14 mouse cellular contexts compared by ENCODE assay signal in genomic region chr11:52074626-52075470, GRCm38 (mm10). TPM values are rescaled to one million over a fixed set of nuclear protein-coding genes. Genes with fewer than 3 reads are reported as not detected.
DNase-seq lines count a peak whose midpoint lies in the region; ATAC-seq and TF ChIP-seq lines count a peak whose summit lies in the region.
"Had no signal": no experiment of that assay in that cellular context is flagged by ENCODE, and none has a peak within 500 bp of the region (broad histone marks: within the 10 kb centered on the region; RNA-seq: fewer than 3 reads in every experiment).

No protein-coding gene starts in this region.

- peak overlapping the region; percentile 55; the same call in 1 of the 2 replicates for H3K27ac ChIP-seq in liver, postnatal 0 days (ENCODE audit: low read depth)
- H3K27ac ChIP-seq: forebrain, embryonic 10.5 days; limb, embryonic 15.5 days had no signal

- peaks cover 72% of the 10 kb centered on the region for H3K4me1 ChIP-seq in G1E (ENCODE audit: insufficient read depth, low read depth, low read length)
- H3K4me1 ChIP-seq in liver, postnatal 0 days (ENCODE audit: insufficient read depth) = peaks cover 33% of the 10 kb centered on the region

- H3K27me3 ChIP-seq in G1E (ENCODE audit: insufficient read depth, low read length) = peaks cover 2% of the 10 kb centered on the region; the same call in 1 of the 2 replicates
- no peaks in the 10 kb centered on the region for H3K27me3 ChIP-seq in liver, postnatal 0 days (ENCODE audit: insufficient read depth, low read length)
- H3K27me3 ChIP-seq: limb, embryonic 15.5 days had no signal

- peak; percentile 50; the same call in 1 of the 2 replicates for TF ChIP-seq EP300 in liver, postnatal 0 days (IDR thresholded peaks at IDR 0.05; ENCODE audit: low read depth)

- 39% methylated on average over 14 of the region's 14 CpGs for WGBS in liver, postnatal 0 days (ENCODE audit: insufficient replicate concordance)

- TF ChIP-seq CTCF in G1E (IDR thresholded peaks at IDR 0.05; ENCODE audit: low read depth, low read length) = no peak
- no peak for TF ChIP-seq CTCF in liver, postnatal 0 days (IDR thresholded peaks at IDR 0.05; ENCODE audit: low read depth)

- H3K36me3 ChIP-seq in G1E (replicated peaks) = no peaks in the 10 kb centered on the region
- H3K36me3 ChIP-seq in liver, postnatal 0 days (replicated peaks; ENCODE audit: insufficient read depth, low read length) = no peaks in the 10 kb centered on the region
- H3K36me3 ChIP-seq: forebrain, embryonic 10.5 days; limb, embryonic 15.5 days had no signal

- H3K4me2 ChIP-seq in liver, postnatal 0 days (ENCODE audit: low read depth, low read length) = peak overlapping the region; percentile 44; the same call in 1 of the 2 replicates
- H3K4me2 ChIP-seq: limb, embryonic 15.5 days had no signal

- peak overlapping the region; percentile 61; the same call in 1 of the 2 replicates for H3K4me3 ChIP-seq in G1E (ENCODE audit: low read depth, low read length)
- no peak overlapping the region for H3K4me3 ChIP-seq in liver, postnatal 0 days (ENCODE audit: low read depth, low read length)
- H3K4me3 ChIP-seq: forebrain, embryonic 10.5 days; limb, embryonic 15.5 days had no signal

- no peak overlapping the region for H3K9ac ChIP-seq in liver, postnatal 0 days (replicated peaks)
- H3K9ac ChIP-seq: limb, embryonic 15.5 days had no signal

- ATAC-seq in G1E (ENCODE audit: extremely low read depth, insufficient number of reproducible peaks, low FRiP score, poor library complexity, severe bottlenecking) = peak; percentile 66
- ATAC-seq in common myeloid progenitor, adult 5-6 weeks (replicated peaks; ENCODE audit: low read depth, poor library complexity, severe bottlenecking) = peak; percentile 20; the same call in 1 of the 2 replicates
- no peak for ATAC-seq in liver, postnatal 0 days

- peak; percentile 53 for DNase-seq in G1E (ENCODE audit: low spot score)
- DNase-seq in liver, postnatal 0 days = no peak
- peak; percentile 41 for DNase-seq in thymus, postnatal 10 days (ENCODE audit: low spot score in 2 of 2)
- no peak for DNase-seq in right cerebral cortex, postnatal 4 days
- DNase-seq in adrenal gland, adult 18-20 months (ENCODE audit: low spot score in 2 of 2) = no peak
- DNase-seq in urinary bladder, postnatal 10 days (ENCODE audit: low spot score) = no peak
- DNase-seq: cerebellum, adult 9-10 months; heart, adult 18-20 months; heart, postnatal 4 days; kidney, postnatal 25 days; lung, postnatal 36 days had no signal

- no peaks in the 10 kb centered on the region for H3K9me3 ChIP-seq in G1E (replicated peaks)
- no peaks in the 10 kb centered on the region for H3K9me3 ChIP-seq in liver, postnatal 0 days (ENCODE audit: low read length)
- H3K9me3 ChIP-seq: forebrain, embryonic 10.5 days; limb, embryonic 15.5 days had no signal

RNA-seq across cellular contexts. Expression of gene Ppp2ca, which starts 23.6 kb away (rescaled TPM):
- total RNA-seq in G1E (2014; fragmentation: Nextera tagmentation) = 101 and 108 TPM in 2 replicates
- total RNA-seq in G1E (2017) = 106 and 109 TPM in 2 replicates
- 16.4 and 20.1 TPM in 2 replicates for polyA plus RNA-seq in G1E (2012)
- total RNA-seq in common myeloid progenitor, adult 5-6 weeks (2017) = 109 and 112 TPM in 2 replicates
- 23.2 and 24.3 TPM in 2 replicates for polyA plus RNA-seq in liver, postnatal 0 days (2015; fragmentation: Nextera tagmentation; extraction: Ambion mirVana)
- 10 to 100 TPM; 79.8 to 87.8 TPM for total RNA-seq in adrenal gland, adult 18-20 months (2021)

Comparison
In these comparisons a context has a peak if more than half of its experiments do, and no peak if none do; other contexts are left out.
1. DNase-seq: peak in G1E (single experiment) and thymus, postnatal 10 days (2 of 2); none in liver, postnatal 0 days (single experiment), right cerebral cortex, postnatal 4 days (single experiment), adrenal gland, adult 18-20 months (0 of 2) and urinary bladder, postnatal 10 days (single experiment).